33 mouse cellular contexts compared by ENCODE assay signal in the genomic region with DNA sequence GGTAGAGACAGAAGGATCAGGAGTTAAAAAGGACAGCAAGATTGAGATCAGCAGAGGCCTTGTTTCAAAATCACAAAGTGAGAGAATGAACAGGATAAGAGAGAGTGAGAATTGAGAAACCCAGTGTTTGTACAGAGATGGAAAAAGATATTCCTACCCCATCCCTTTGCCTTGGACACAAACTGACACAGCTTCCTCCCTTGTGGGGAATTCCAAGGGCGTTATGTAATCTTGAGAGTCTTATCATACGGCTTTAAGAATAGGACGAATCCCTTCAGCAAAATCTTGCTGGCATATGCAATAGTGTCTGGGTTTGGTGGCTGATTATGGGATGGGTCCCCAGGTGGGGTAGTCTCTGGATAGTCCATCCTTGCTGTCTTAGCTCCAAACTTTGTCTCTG. TPM values are rescaled to one million over a fixed set of nuclear protein-coding genes. Genes with fewer than 3 reads are reported as not detected.
DNase-seq lines count a peak whose midpoint lies in the region; ATAC-seq and TF ChIP-seq lines count a peak whose summit lies in the region.
"Had no signal": no experiment of that assay in that cellular context is flagged by ENCODE, and none has a peak within 500 bp of the region (broad histone marks: within the 10 kb centered on the region; RNA-seq: fewer than 3 reads in every experiment).

No protein-coding gene starts in this region.

- intact Hi-C loops in gastrocnemius, postnatal 36 days (cut with DNase I), result no loop called here
- intact Hi-C loops in heart, adult 2 months (cut with DNase I), result no loop called here

- TF ChIP-seq EP300 in heart, adult 2 months (IDR thresholded peaks at IDR 0.05; ENCODE audit: insufficient read depth, low read depth, low read length), result no peak
- no peak for TF ChIP-seq EP300 in lung, postnatal 0 days (IDR thresholded peaks at IDR 0.05)

- TF ChIP-seq POLR2A in heart, adult 2 months (IDR thresholded peaks at IDR 0.05; ENCODE audit: insufficient read depth, low read depth, low read length), result no peak

- WGBS in heart, adult 2 months, result 29% methylated on average over 3 of the region's 3 CpGs
- WGBS in lung, postnatal 0 days, result 23% methylated on average over 3 of the region's 3 CpGs
- 62% methylated on average over 3 of the region's 3 CpGs for WGBS in liver, embryonic 11.5 days

- no peak overlapping the region for H3K4me2 ChIP-seq in lung, postnatal 0 days (replicated peaks; ENCODE audit: low read depth, low read length)
- H3K4me2 ChIP-seq in liver, embryonic 11.5 days, result no peak overlapping the region
- H3K4me2 ChIP-seq: embryonic facial prominence, embryonic 13.5 days; forebrain, embryonic 12.5 days; forebrain, embryonic 15.5 days; heart, embryonic 12.5 days; heart, embryonic 15.5 days; hindbrain, embryonic 14.5 days had no signal

- DNase-seq in gastrocnemius, adult 18-20 months (ENCODE audit: low spot score), result peak; percentile 40
- no peak for DNase-seq in gastrocnemius, postnatal 36 days
- peak; percentile 23 to 43 for DNase-seq in heart, adult 9 months (ENCODE audit: low spot score in 2 of 2)
- no peak for DNase-seq in heart, adult 2 months
- DNase-seq in lung, postnatal 0 days (ENCODE audit: low spot score), result peak; percentile 12
- DNase-seq in lung, postnatal 25 days (ENCODE audit: low spot score), result no peak
- DNase-seq in liver, embryonic 11.5 days (ENCODE audit: low spot score), result no peak
- DNase-seq: adrenal gland, adult 2 months; adrenal gland, postnatal 14 days; B cell, adult 2 months; cerebellum, adult 11-12 months; cerebellum, adult 8-10 months; cerebellum, postnatal 10 days; cerebellum, postnatal 36 days; embryo, embryonic 11 days; gastrocnemius, postnatal 10 days; heart, postnatal 10 days; heart, postnatal 4 days had no signal

- no peaks in the 10 kb centered on the region for H3K9me3 ChIP-seq in lung, postnatal 0 days (ENCODE audit: low read length)
- H3K9me3 ChIP-seq in liver, embryonic 11.5 days (ENCODE audit: control insufficient read depth, low read length), result no peaks in the 10 kb centered on the region
- H3K9me3 ChIP-seq: embryonic facial prominence, embryonic 10.5 days; embryonic facial prominence, embryonic 13.5 days; forebrain, embryonic 12.5 days; forebrain, embryonic 15.5 days; heart, embryonic 12.5 days; heart, embryonic 15.5 days had no signal

- no peaks in the 10 kb centered on the region; the same call in 1 of the 2 replicates for H3K4me1 ChIP-seq in heart, adult 2 months (ENCODE audit: control insufficient read depth, insufficient read depth, low read length)
- no peaks in the 10 kb centered on the region for H3K4me1 ChIP-seq in lung, postnatal 0 days (ENCODE audit: insufficient read depth, low read depth, low read length)
- H3K4me1 ChIP-seq in liver, embryonic 11.5 days (replicated peaks; ENCODE audit: control insufficient read depth, insufficient read depth, low read length), result no peaks in the 10 kb centered on the region
- H3K4me1 ChIP-seq: embryonic facial prominence, embryonic 13.5 days had no signal

- H3K27ac ChIP-seq in heart, adult 2 months, result no peak overlapping the region
- no peak overlapping the region for H3K27ac ChIP-seq in lung, postnatal 0 days (ENCODE audit: low read length)
- no peak overlapping the region for H3K27ac ChIP-seq in liver, embryonic 11.5 days (ENCODE audit: low read depth, low read length)
- H3K27ac ChIP-seq: embryonic facial prominence, embryonic 10.5 days; embryonic facial prominence, embryonic 13.5 days; forebrain, embryonic 12.5 days; forebrain, embryonic 15.5 days; heart, embryonic 15.5 days; hindbrain, embryonic 14.5 days; hindbrain, postnatal 0 days had no signal

- H3K9ac ChIP-seq in heart, adult 2 months (ENCODE audit: low read depth, low read length), result no peak overlapping the region
- H3K9ac ChIP-seq in lung, postnatal 0 days (replicated peaks; ENCODE audit: low read depth), result no peak overlapping the region
- H3K9ac ChIP-seq in liver, embryonic 11.5 days (ENCODE audit: low read depth, low read length), result no peak overlapping the region
- H3K9ac ChIP-seq: embryonic facial prominence, embryonic 13.5 days; forebrain, embryonic 12.5 days; forebrain, embryonic 15.5 days; heart, embryonic 12.5 days; heart, embryonic 15.5 days; hindbrain, embryonic 14.5 days had no signal

- ATAC-seq in lung, postnatal 0 days, result no peak
- ATAC-seq in liver, embryonic 11.5 days (replicated peaks; ENCODE audit: low FRiP score), result no peak
- ATAC-seq: forebrain, embryonic 15.5 days; hindbrain, postnatal 0 days; inflammation-experienced regulatory T-cells, adult 6 months; intestine, embryonic 16.5 days had no signal

- H3K4me3 ChIP-seq in heart, adult 2 months, result no peak overlapping the region
- H3K4me3 ChIP-seq in lung, postnatal 0 days (ENCODE audit: low read depth, low read length), result no peak overlapping the region
- H3K4me3 ChIP-seq in liver, embryonic 11.5 days (ENCODE audit: low read depth, low read length), result no peak overlapping the region
- H3K4me3 ChIP-seq: embryonic facial prominence, embryonic 10.5 days; embryonic facial prominence, embryonic 13.5 days; erythroblast, embryonic 14.5 days; forebrain, embryonic 12.5 days; forebrain, embryonic 15.5 days; heart, embryonic 12.5 days; heart, embryonic 15.5 days had no signal

- H3K79me2 ChIP-seq in heart, adult 2 months (replicated peaks; ENCODE audit: control insufficient read depth, insufficient read depth, low read length), result no peaks in the 10 kb centered on the region

- H3K27me3 ChIP-seq in heart, adult 2 months (ENCODE audit: control insufficient read depth, insufficient read depth, low read length), result no peaks in the 10 kb centered on the region
- no peaks in the 10 kb centered on the region for H3K27me3 ChIP-seq in lung, postnatal 0 days (replicated peaks; ENCODE audit: insufficient read depth, low read length)
- no peaks in the 10 kb centered on the region for H3K27me3 ChIP-seq in liver, embryonic 11.5 days (replicated peaks; ENCODE audit: control insufficient read depth, insufficient read depth, low read length)
- H3K27me3 ChIP-seq: embryonic facial prominence, embryonic 13.5 days; forebrain, embryonic 12.5 days; forebrain, embryonic 15.5 days; heart, embryonic 12.5 days; heart, embryonic 15.5 days had no signal

- TF ChIP-seq CTCF in heart, adult 2 months (IDR thresholded peaks at IDR 0.05), result no peak
- no peak for TF ChIP-seq CTCF in lung, postnatal 0 days (IDR thresholded peaks at IDR 0.05)

- H3K36me3 ChIP-seq in heart, adult 2 months (ENCODE audit: control insufficient read depth, insufficient read depth, low read length), result no peaks in the 10 kb centered on the region
- no peaks in the 10 kb centered on the region for H3K36me3 ChIP-seq in lung, postnatal 0 days (ENCODE audit: insufficient read depth, low read length)
- H3K36me3 ChIP-seq in liver, embryonic 11.5 days (ENCODE audit: control insufficient read depth, insufficient read depth, low read length), result no peaks in the 10 kb centered on the region
- H3K36me3 ChIP-seq: embryonic facial prominence, embryonic 10.5 days; embryonic facial prominence, embryonic 13.5 days; forebrain, embryonic 12.5 days; forebrain, embryonic 15.5 days; heart, embryonic 12.5 days; heart, embryonic 15.5 days had no signal

RNA-seq across cellular contexts. Expression of a gene that starts 16.0 kb away (rescaled TPM):
- not detected for total RNA-seq in gastrocnemius, adult 18-20 months (2021)
- not detected for total RNA-seq in gastrocnemius, postnatal 36 days (2021)
- total RNA-seq in heart, adult 2 months (2021), result 1 to 10 TPM; 2.0 to 2.7 TPM
- polyA plus RNA-seq in heart, adult 2 months (2012; rRNA removed), result 0.78 and 1.5 TPM in 2 replicates
- polyA plus RNA-seq in lung, postnatal 0 days (2015; fragmentation: Nextera tagmentation; extraction: Ambion mirVana), result 2.3 and 3.2 TPM in 2 replicates
- 0.16 TPM in 1 of 2 replicates, not detected in the other for polyA plus RNA-seq in liver, embryonic 11.5 days (2014; fragmentation: Nextera tagmentation; extraction: Ambion mirVana)
- total RNA-seq: hindbrain, postnatal 0 days; MEL had no signal
- polyA plus RNA-seq: adrenal gland, adult 2 months; brain, embryonic 14.5 days; cortical plate, adult 2 months; embryonic facial prominence, embryonic 10.5 days; embryonic facial prominence, embryonic 13.5 days; erythroblast, embryonic 14.5 days; forebrain, embryonic 12.5 days; forebrain, embryonic 15.5 days; hindbrain, embryonic 11.5 days; hindbrain, embryonic 14.5 days; hindbrain, postnatal 0 days had no signal

Comparison
In these comparisons a context has a peak if more than half of its experiments do, and no peak if none do; other contexts are left out.
1. DNase-seq: peak in gastrocnemius, adult 18-20 months (single experiment), heart, adult 9 months (2 of 2) and lung, postnatal 0 days (single experiment); none in gastrocnemius, postnatal 36 days (0 of 2), heart, adult 2 months (0 of 2), lung, postnatal 25 days (single experiment) and liver, embryonic 11.5 days (single experiment).